In genomic region chr11:22987357-22987756, GRCm38 (mm10) we compare ENCODE assay signal across 8 mouse cellular contexts. TPM values are rescaled to one million over a fixed set of nuclear protein-coding genes. Genes with fewer than 3 reads are reported as not detected.
A peak's percentile ranks its signal among the peaks of the same experiment; 100 is the strongest.
DNase-seq lines count a peak whose midpoint lies in the region; ATAC-seq lines count a peak whose summit lies in the region.

No protein-coding gene starts in this region.

- peaks cover 3% of the 10 kb centered on the region; the same call in 1 of the 2 replicates for H3K4me1 ChIP-seq in hindbrain, embryonic 11.5 days (replicated peaks; ENCODE audit: control insufficient read depth, insufficient read depth, low read length)
- H3K4me1 ChIP-seq in hindbrain, embryonic 10.5 days (replicated peaks) = peaks cover 15% of the 10 kb centered on the region
- peaks cover 12% of the 10 kb centered on the region for H3K4me1 ChIP-seq in hindbrain, embryonic 12.5 days

- no peak overlapping the region for H3K4me3 ChIP-seq in hindbrain, embryonic 11.5 days (ENCODE audit: low read depth, low read length)
- no peak overlapping the region for H3K4me3 ChIP-seq in hindbrain, embryonic 10.5 days
- H3K4me3 ChIP-seq in hindbrain, embryonic 12.5 days = no peak overlapping the region

- 58% methylated on average over 2 of the region's 2 CpGs for WGBS in hindbrain, embryonic 11.5 days
- 57% methylated on average over 2 of the region's 2 CpGs for WGBS in hindbrain, embryonic 10.5 days
- WGBS in hindbrain, embryonic 12.5 days = 51% methylated on average over 2 of the region's 2 CpGs

- ATAC-seq in hindbrain, embryonic 11.5 days (ENCODE audit: low FRiP score) = no peak
- ATAC-seq in inflammation-experienced regulatory T-cells, adult 6 months = peak; percentile 36
- no peak for ATAC-seq in hindbrain, embryonic 12.5 days (ENCODE audit: low FRiP score)

- H3K36me3 ChIP-seq in hindbrain, embryonic 11.5 days (ENCODE audit: control insufficient read depth, insufficient read depth, low read length) = no peaks in the 10 kb centered on the region
- H3K36me3 ChIP-seq in hindbrain, embryonic 10.5 days = no peaks in the 10 kb centered on the region
- H3K36me3 ChIP-seq in hindbrain, embryonic 12.5 days = no peaks in the 10 kb centered on the region

- no peaks in the 10 kb centered on the region for H3K27me3 ChIP-seq in hindbrain, embryonic 11.5 days (ENCODE audit: control insufficient read depth, insufficient read depth, low read length)
- no peaks in the 10 kb centered on the region for H3K27me3 ChIP-seq in hindbrain, embryonic 10.5 days (ENCODE audit: insufficient read depth, poor library complexity, severe bottlenecking)
- H3K27me3 ChIP-seq in hindbrain, embryonic 12.5 days = no peaks in the 10 kb centered on the region

- DNase-seq in hindbrain, embryonic 11.5 days (ENCODE audit: low spot score) = peak; percentile 76
- DNase-seq in hindbrain, embryonic 10.5 days (ENCODE audit: low spot score) = no peak
- peak; percentile 70 for DNase-seq in thymus, postnatal 0 days (ENCODE audit: low spot score)
- no peak for DNase-seq in thymus, adult 18-20 months
- peak; percentile 69 for DNase-seq in c-Kit-positive CD71-positive TER-119-negative erythroid progenitor cells, embryonic 14.5 days (ENCODE audit: low read depth)
- DNase-seq in retina, postnatal 1 day = peak; percentile 72

- no peak overlapping the region for H3K4me2 ChIP-seq in hindbrain, embryonic 11.5 days (replicated peaks; ENCODE audit: low read depth, low read length)
- H3K4me2 ChIP-seq in hindbrain, embryonic 12.5 days (replicated peaks) = no peak overlapping the region

- no peaks in the 10 kb centered on the region for H3K9me3 ChIP-seq in hindbrain, embryonic 11.5 days (ENCODE audit: control insufficient read depth, low read length)
- H3K9me3 ChIP-seq in hindbrain, embryonic 10.5 days = no peaks in the 10 kb centered on the region
- H3K9me3 ChIP-seq in hindbrain, embryonic 12.5 days (replicated peaks) = no peaks in the 10 kb centered on the region

- H3K27ac ChIP-seq in hindbrain, embryonic 11.5 days (ENCODE audit: low read depth, low read length) = no peak overlapping the region
- no peak overlapping the region for H3K27ac ChIP-seq in hindbrain, embryonic 10.5 days
- no peak overlapping the region for H3K27ac ChIP-seq in hindbrain, embryonic 12.5 days

- no peak overlapping the region for H3K9ac ChIP-seq in hindbrain, embryonic 11.5 days (ENCODE audit: low read depth, low read length)
- H3K9ac ChIP-seq in hindbrain, embryonic 12.5 days = no peak overlapping the region

RNA-seq across cellular contexts. Expression of gene Cct4, which starts 3.0 kb away (rescaled TPM):
- 446 and 457 TPM in 2 replicates for polyA plus RNA-seq in hindbrain, embryonic 11.5 days (2014; fragmentation: Nextera tagmentation; extraction: Ambion mirVana)
- polyA plus RNA-seq in hindbrain, embryonic 10.5 days (2016; fragmentation: Nextera tagmentation; extraction: Ambion mirVana) = 387 and 408 TPM in 2 replicates
- 230 and 241 TPM in 2 replicates for polyA plus RNA-seq in thymus, postnatal 0 days (2015; fragmentation: Nextera tagmentation; extraction: Ambion mirVana)
- polyA plus RNA-seq in inflammation-experienced regulatory T-cells, adult 6 months (2017; shearing (Covaris generic)) = 100 to 1,000 TPM; 197 to 230 (median 201) TPM
- 326 and 341 TPM in 2 replicates for polyA plus RNA-seq in hindbrain, embryonic 12.5 days (2016; fragmentation: Nextera tagmentation; extraction: Ambion mirVana)

RNA-seq across cellular contexts. Expression of gene Commd1, which starts 5.2 kb away (rescaled TPM):
- 401 and 411 TPM in 2 replicates for polyA plus RNA-seq in hindbrain, embryonic 11.5 days (2014; fragmentation: Nextera tagmentation; extraction: Ambion mirVana)
- 374 and 405 TPM in 2 replicates for polyA plus RNA-seq in hindbrain, embryonic 10.5 days (2016; fragmentation: Nextera tagmentation; extraction: Ambion mirVana)
- polyA plus RNA-seq in thymus, postnatal 0 days (2015; fragmentation: Nextera tagmentation; extraction: Ambion mirVana) = 265 and 303 TPM in 2 replicates
- 100 to 1,000 TPM in 1 of 3 experiments, 10 to 100 TPM in 2; 72.3 to 139 (median 76.1) TPM for polyA plus RNA-seq in inflammation-experienced regulatory T-cells, adult 6 months (2017; shearing (Covaris generic))
- 309 and 314 TPM in 2 replicates for polyA plus RNA-seq in hindbrain, embryonic 12.5 days (2016; fragmentation: Nextera tagmentation; extraction: Ambion mirVana)

RNA-seq across cellular contexts. Expression of gene Gm28048, which starts 5.5 kb away (rescaled TPM):
- polyA plus RNA-seq in hindbrain, embryonic 11.5 days (2014; fragmentation: Nextera tagmentation; extraction: Ambion mirVana) = 4.8 and 6.1 TPM in 2 replicates
- polyA plus RNA-seq in hindbrain, embryonic 10.5 days (2016; fragmentation: Nextera tagmentation; extraction: Ambion mirVana) = 3.3 and 4.5 TPM in 2 replicates
- polyA plus RNA-seq in thymus, postnatal 0 days (2015; fragmentation: Nextera tagmentation; extraction: Ambion mirVana) = 41.2 and 44.0 TPM in 2 replicates
- polyA plus RNA-seq in inflammation-experienced regulatory T-cells, adult 6 months (2017; shearing (Covaris generic)) = 10 to 100 TPM; 32.2 to 37.8 (median 34.9) TPM
- 5.7 TPM in 2 replicates for polyA plus RNA-seq in hindbrain, embryonic 12.5 days (2016; fragmentation: Nextera tagmentation; extraction: Ambion mirVana)

RNA-seq across cellular contexts. Expression of gene Zrsr1, which starts 15.6 kb away (rescaled TPM):
- polyA plus RNA-seq in hindbrain, embryonic 11.5 days (2014; fragmentation: Nextera tagmentation; extraction: Ambion mirVana) = 4.7 and 5.2 TPM in 2 replicates
- 2.7 and 3.2 TPM in 2 replicates for polyA plus RNA-seq in hindbrain, embryonic 10.5 days (2016; fragmentation: Nextera tagmentation; extraction: Ambion mirVana)
- polyA plus RNA-seq in thymus, postnatal 0 days (2015; fragmentation: Nextera tagmentation; extraction: Ambion mirVana) = 3.1 and 3.7 TPM in 2 replicates
- 10 to 100 TPM in 1 of 3 experiments, 1 to 10 TPM in 2; 6.2 to 11.1 (median 8.8) TPM for polyA plus RNA-seq in inflammation-experienced regulatory T-cells, adult 6 months (2017; shearing (Covaris generic))
- 5.2 and 7.5 TPM in 2 replicates for polyA plus RNA-seq in hindbrain, embryonic 12.5 days (2016; fragmentation: Nextera tagmentation; extraction: Ambion mirVana)

RNA-seq across cellular contexts. Expression of gene Fam161a, which starts 20.0 kb away (rescaled TPM):
- polyA plus RNA-seq in hindbrain, embryonic 11.5 days (2014; fragmentation: Nextera tagmentation; extraction: Ambion mirVana) = 5.0 and 6.9 TPM in 2 replicates
- 2.9 and 4.0 TPM in 2 replicates for polyA plus RNA-seq in hindbrain, embryonic 10.5 days (2016; fragmentation: Nextera tagmentation; extraction: Ambion mirVana)
- polyA plus RNA-seq in thymus, postnatal 0 days (2015; fragmentation: Nextera tagmentation; extraction: Ambion mirVana) = 1.3 and 2.0 TPM in 2 replicates
- polyA plus RNA-seq in inflammation-experienced regulatory T-cells, adult 6 months (2017; shearing (Covaris generic)) = 1 to 10 TPM; 2.0 to 6.1 (median 2.8) TPM
- polyA plus RNA-seq in hindbrain, embryonic 12.5 days (2016; fragmentation: Nextera tagmentation; extraction: Ambion mirVana) = 7.7 and 8.0 TPM in 2 replicates

Comparison
In these comparisons a context has a peak if more than half of its experiments do, and no peak if none do; other contexts are left out.
1. DNase-seq: peak in hindbrain, embryonic 11.5 days (single experiment), thymus, postnatal 0 days (single experiment), c-Kit-positive CD71-positive TER-119-negative erythroid progenitor cells, embryonic 14.5 days (single experiment) and retina, postnatal 1 day (single experiment); none in hindbrain, embryonic 10.5 days (single experiment) and thymus, adult 18-20 months (0 of 2).